Mouse (Mus musculus): ENCODE measurements at regions not wholly inside any gene's neighbourhood (a gene's known extent, or its start where the extent isn't known, plus 50 kb on each side); places are given as distances from the start of the nearest gene placed in this dataset.

- TF ChIP-seq EP300 (IDR thresholded peaks at IDR 0.05; ENCODE audit: insufficient read depth, low read depth, low read length) (no peak), POLR2A (IDR thresholded peaks at IDR 0.05; ENCODE audit: insufficient read depth, low read length) (no peak), CTCF (IDR thresholded peaks at IDR 0.05; ENCODE audit: low read depth, low read length) (no peak)
Measured at GRCm38 (mm10) chr3:34443307-34443706, 206.9 kb upstream of the Sox2 start.

Measured in ES-Bruce4 (cell line).